Mouse (Mus musculus): Measurements from ENCODE around the gene Prokr1.

Gene Prokr1

DNA sequence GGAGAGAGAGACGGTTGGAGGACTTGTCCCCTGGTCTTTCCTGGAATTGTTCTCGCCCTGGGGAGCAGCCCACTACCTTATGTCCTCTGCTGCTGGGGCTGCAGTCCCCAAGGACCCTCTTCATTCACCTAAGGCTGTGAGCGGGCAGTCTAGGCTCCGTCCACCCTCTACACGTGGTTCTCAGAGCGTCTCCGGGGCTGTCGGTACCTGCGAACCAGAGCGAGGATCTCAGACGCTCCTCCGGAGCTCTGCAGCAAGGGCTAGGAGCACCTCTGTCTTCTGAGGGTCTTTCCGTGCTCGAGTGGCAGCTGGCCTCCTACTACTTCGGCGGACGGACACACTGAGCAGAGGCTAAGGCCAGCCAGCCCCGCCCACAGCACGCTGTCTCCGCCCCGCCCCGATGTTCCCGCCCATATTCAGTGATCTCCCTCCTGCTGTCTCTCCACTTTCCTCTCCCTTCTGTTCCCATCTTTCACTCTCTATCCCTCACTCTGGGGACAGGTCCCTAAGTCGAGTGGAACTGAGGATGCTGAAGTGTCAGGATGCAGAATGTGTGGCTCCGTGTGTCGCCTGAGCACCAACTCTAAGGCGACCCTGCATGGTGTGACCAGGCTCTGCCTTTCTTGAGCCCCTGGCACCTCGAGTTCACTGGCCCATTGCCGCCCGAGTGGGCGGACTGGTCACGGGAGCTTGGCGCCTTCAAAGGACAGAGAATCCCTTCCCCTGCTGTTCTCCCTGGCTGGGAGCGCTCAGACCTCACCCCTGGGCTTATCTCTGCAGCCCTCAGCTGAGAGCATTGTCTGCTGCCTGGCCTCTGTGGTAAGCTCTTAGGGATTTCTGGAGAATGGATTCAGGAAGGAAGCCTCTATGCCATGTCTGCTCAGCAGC is at the start of gene Prokr1:
Gene Prokr1 (minus strand): TSS at position 350 of the 888 bp plus-strand sequence.
- no peak for TF ChIP-seq GATA4 (IDR thresholded peaks at IDR 0.05; ENCODE audit: insufficient replicate concordance, low read length)

DNA sequence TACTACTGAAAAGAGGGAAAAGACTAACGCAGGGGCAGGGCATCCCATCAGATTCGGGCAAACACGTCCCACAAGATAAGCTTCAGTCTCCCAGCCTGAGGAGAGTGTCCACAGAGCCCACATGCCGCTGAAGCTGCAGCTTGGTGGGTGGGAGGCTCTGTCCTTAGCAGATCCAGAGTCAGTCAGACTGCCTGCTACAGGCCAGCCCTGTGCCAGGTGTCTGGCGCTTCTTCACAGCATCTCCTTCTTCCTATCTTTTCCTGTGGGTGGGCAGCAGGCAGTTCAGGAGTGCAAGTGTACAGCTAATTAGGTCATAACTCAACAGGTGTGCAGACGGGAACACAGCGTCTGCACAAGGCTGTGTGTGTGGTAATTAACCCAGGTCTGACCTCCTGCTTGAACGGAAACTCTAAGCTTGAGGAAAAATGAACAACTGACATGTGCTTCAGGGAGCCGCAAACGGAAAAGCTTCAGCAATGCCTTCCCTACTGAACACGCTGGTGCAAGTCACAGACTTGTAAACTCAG is 47.7 kb upstream of the Prokr1 start:
- TF ChIP-seq GATA4 (IDR thresholded peaks at IDR 0.05; ENCODE audit: insufficient replicate concordance, low read length) = no peak

- TF ChIP-seq GATA4 (IDR thresholded peaks at IDR 0.05; ENCODE audit: insufficient replicate concordance, low read length) = no peak
These were observed 41.6 kb upstream of the Prokr1 start for GRCm38 (mm10) chr6:87632176-87632575.

DNA sequence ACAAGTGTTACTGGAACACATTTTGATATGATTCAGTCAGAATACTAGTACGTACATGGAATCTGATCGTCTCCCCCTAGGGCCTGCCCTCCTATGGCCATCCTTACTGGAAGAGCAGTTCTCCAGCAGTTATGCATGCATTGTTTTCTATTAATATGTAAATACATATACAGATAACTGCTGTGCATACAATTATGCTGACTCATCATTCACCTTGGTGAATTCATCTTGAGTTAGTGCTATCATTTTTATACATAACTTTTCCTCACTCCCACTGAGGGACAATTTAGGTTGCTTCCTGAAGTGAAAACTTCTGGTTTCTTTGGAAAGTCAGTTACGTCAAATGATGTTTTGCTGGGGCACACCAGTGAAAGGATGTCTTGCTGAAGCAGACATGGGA is 32.6 kb upstream of the Prokr1 start:
- no peak for TF ChIP-seq GATA4 (IDR thresholded peaks at IDR 0.05; ENCODE audit: insufficient replicate concordance, low read length)

- no peak for TF ChIP-seq GATA4 (IDR thresholded peaks at IDR 0.05; ENCODE audit: insufficient replicate concordance, low read length)
These were observed 30.7 kb upstream of the Prokr1 start for GRCm38 (mm10) chr6:87621281-87621680.

- no peak for TF ChIP-seq GATA4 (IDR thresholded peaks at IDR 0.05; ENCODE audit: insufficient replicate concordance, low read length)
These were observed 27.5 kb upstream of the Prokr1 start for GRCm38 (mm10) chr6:87618021-87618420.

DNA sequence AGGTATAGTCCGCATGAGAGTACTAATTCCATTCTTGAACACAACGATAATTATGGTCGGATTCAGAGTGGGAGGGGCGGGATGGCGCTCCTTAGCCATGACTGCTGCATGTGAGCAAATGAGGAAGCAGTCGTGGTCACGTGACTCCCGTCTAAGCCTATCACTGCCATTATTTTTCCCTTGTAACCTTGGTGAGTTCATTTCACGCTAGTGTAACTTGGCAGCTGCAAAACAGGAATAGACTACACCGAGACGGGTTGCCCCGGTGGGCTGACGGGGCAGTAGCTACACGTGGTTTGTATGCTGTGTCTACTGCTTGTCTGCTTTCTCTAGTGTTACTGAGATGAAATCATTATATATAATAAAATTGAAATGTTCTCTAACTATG is 25.1 kb upstream of the Prokr1 start:
- TF ChIP-seq GATA4 (IDR thresholded peaks at IDR 0.05; ENCODE audit: insufficient replicate concordance, low read length) = no peak

GRCm38 (mm10) chr6:87614794-87615695 is 24.5 kb upstream of the Prokr1 start:
- no peak for TF ChIP-seq GATA4 (IDR thresholded peaks at IDR 0.05; ENCODE audit: insufficient replicate concordance, low read length)

GRCm38 (mm10) chr6:87599825-87600224 is 9.3 kb upstream of the Prokr1 start:
- TF ChIP-seq GATA4 (IDR thresholded peaks at IDR 0.05; ENCODE audit: insufficient replicate concordance, low read length) = no peak

DNA sequence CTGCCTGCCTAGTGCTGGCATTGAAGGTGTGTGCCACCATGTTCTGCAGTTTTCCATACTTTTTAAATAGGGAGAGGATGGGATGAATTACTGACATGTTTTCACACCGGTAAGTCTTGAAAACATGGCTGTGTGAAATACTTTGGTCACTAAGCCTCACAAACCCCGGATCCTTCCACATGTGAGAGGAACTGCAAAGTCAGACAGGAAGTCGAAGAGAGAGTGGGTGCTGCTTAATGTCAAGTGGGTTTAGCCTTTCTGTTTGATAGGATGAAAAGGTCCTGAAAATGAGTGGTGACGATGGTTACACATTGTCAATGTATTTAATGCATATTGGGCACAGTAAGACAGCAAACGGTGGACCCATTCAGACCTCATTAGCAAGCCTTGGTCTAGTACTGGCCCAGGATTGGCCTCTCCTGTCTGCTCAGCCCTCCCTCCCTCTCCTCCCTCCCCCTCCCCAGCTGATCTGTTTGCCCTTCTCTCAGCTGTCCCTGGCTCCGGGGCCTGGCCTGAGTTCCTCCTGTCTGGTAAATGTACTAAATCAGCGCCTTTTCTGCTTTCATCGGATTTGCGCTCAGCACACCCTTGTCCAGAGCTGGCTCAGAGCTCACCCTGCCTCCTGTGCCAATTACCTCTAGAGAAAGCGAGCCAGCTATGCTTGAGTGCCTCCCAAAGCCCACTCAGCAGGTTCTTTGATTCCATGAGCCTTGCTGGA is 6.7 kb upstream of the Prokr1 start:
- TF ChIP-seq GATA4 (IDR thresholded peaks at IDR 0.05; ENCODE audit: insufficient replicate concordance, low read length) = no peak

DNA sequence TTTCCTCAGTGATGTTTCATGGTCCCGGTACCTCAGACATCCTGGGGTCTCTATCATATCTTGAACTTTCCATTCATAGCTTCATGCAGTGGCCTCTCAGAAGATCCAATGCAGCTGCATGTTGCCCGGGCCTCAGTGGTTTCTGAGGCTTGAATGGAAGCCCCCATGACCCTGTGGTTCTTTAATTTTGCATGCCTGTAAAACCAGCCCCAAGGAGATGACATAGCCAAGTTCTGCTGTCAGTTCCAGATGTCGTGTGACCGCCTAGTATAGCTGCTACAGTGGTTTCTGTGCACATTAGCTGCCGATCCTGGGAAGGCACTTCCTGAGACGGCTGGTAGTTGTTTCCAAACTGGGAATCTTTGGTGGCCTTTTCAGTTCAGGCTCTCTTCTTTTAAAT is 3.6 kb upstream of the Prokr1 start:
- TF ChIP-seq GATA4 (IDR thresholded peaks at IDR 0.05; ENCODE audit: insufficient replicate concordance, low read length) = no peak

GRCm38 (mm10) chr6:87589718-87590393 is 687 bp downstream of the Prokr1 start:
- TF ChIP-seq GATA4 (IDR thresholded peaks at IDR 0.05; ENCODE audit: insufficient replicate concordance, low read length) = no peak

- TF ChIP-seq GATA4 (IDR thresholded peaks at IDR 0.05; ENCODE audit: insufficient replicate concordance, low read length) = no peak
These were observed 6.6 kb downstream of the Prokr1 start for GRCm38 (mm10) chr6:87583991-87584390.

GRCm38 (mm10) chr6:87583183-87583611 is 7.3 kb downstream of the Prokr1 start:
- no peak for TF ChIP-seq GATA4 (IDR thresholded peaks at IDR 0.05; ENCODE audit: insufficient replicate concordance, low read length)

Measured in liver, adult (tissue).